Mouse (Mus musculus) ES-E14 (cell line): ENCODE measurements at regions not wholly inside any gene's neighbourhood (a gene's known extent, or its start where the extent isn't known, plus 50 kb on each side); places are given as distances from the start of the nearest gene placed in this dataset.

Experiments
- CHD2 ChIP-seq: IDR thresholded peaks from 2 replicates; pipeline ENCODE4 v1.6.1; 2014; ENCODE audit warnings: mild to moderate bottlenecking, low read depth, low read length, inconsistent platforms
- HCFC1 ChIP-seq: IDR thresholded peaks from 2 replicates; pipeline ENCODE4 v1.6.1; 2012; ENCODE audit warnings: low read length, inconsistent platforms, borderline replicate concordance; ENCODE audit not compliant: insufficient read depth
- MAFK ChIP-seq: IDR thresholded peaks from 2 replicates; pipeline ENCODE4 v1.6.1; 2014; ENCODE audit warnings: mild to moderate bottlenecking, low read depth, low read length, inconsistent platforms; ENCODE audit not compliant: insufficient read depth
- ZC3H11A ChIP-seq: IDR thresholded peaks from 2 replicates; pipeline ENCODE4 v1.6.1; 2012; ENCODE audit warnings: low read depth, mild to moderate bottlenecking, inconsistent platforms, low read length, borderline replicate concordance
- ZNF384 ChIP-seq: IDR thresholded peaks from 2 replicates; pipeline ENCODE4 v1.6.1; 2012; ENCODE audit warnings: low read depth, low read length, inconsistent platforms

DNA sequence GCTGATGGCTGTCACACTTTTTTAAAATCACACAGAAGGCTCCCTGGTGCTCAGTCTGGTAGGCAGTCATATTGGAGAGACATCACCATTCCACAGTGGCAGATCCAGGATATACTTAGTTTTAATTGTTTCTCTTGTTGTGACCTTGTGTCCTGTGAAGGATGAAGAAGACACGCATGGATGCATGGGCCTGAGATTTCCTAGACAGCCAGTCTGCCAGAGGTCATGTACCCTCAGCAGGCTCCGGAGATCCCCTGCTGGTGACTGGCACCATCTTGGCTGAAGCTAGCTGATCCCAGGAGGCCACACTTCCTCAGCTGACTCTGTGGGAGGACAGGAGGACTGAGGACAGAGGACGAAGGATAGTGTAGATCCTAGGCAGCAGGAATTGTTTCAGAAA lies 506.7 kb upstream of the Sox11 start:
- TF ChIP-seq ZNF384 (no peak), HCFC1 (no peak), CHD2 (no peak), ZC3H11A (no peak), MAFK (no peak)
